Mouse (Mus musculus) brain, embryonic 14.5 days (tissue): ENCODE measurements around the gene Msi2.

Experiments used
- CTCF ChIP-seq: fragments of 200-500 bp; IDR thresholded peaks from 2 replicates; pipeline ENCODE4 v1.5.1; 2012; ENCODE audit warnings: inconsistent platforms, mild to moderate bottlenecking, moderate library complexity, borderline replicate concordance; ENCODE audit not compliant: insufficient read depth, insufficient read length; ENCODE audit errors: extremely low read depth
- POLR2A ChIP-seq: fragments of 200-500 bp; IDR thresholded peaks from 2 replicates; pipeline ENCODE4 v1.6.1; 2012; ENCODE audit warnings: mild to moderate bottlenecking, inconsistent platforms, borderline replicate concordance; ENCODE audit not compliant: poor library complexity, insufficient read depth, insufficient read length, severe bottlenecking; ENCODE audit errors: extremely low read depth

- TF ChIP-seq CTCF (no peak), POLR2A (no peak)
Observed at GRCm38 (mm10) chr11:88692374-88692773, 25.9 kb downstream of the Msi2 start.
